23 mouse cellular contexts compared by ENCODE assay signal in the genomic region with DNA sequence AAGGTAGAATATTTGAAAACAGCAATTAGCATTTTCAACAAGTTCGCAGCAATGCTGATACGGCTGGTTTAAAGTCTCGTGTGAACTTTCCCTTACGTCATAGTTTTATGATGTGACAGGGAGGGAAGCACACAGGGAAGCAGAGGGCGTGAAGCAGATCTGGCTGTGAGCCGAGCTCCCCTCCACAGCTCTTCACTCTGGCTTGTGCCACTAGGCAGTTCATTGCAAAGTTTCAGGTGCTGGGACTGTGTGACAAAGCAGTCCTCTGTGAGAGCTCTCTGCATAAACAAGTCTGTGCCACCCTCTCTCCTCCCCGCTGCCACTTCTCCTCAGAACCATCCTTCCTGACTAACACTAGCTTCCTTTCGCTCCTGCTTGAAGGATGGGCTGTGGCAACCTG. TPM values are rescaled to one million over a fixed set of nuclear protein-coding genes. Genes with fewer than 3 reads are reported as not detected.
A peak's percentile ranks its signal among the peaks of the same experiment; 100 is the strongest.
DNase-seq lines count a peak whose midpoint lies in the region; ATAC-seq and TF ChIP-seq lines count a peak whose summit lies in the region.
"Had no signal": no experiment of that assay in that cellular context is flagged by ENCODE, and none has a peak within 500 bp of the region (broad histone marks: within the 10 kb centered on the region; RNA-seq: fewer than 3 reads in every experiment).

No protein-coding gene starts in this region.

- H3K79me2 ChIP-seq in CH12.LX (replicated peaks; ENCODE audit: control insufficient read depth, extremely low read depth, insufficient read depth, poor library complexity, severe bottlenecking), result no peaks in the 10 kb centered on the region

- H3K4me2 ChIP-seq in hindbrain, embryonic 12.5 days (replicated peaks), result no peak overlapping the region
- no peak overlapping the region for H3K4me2 ChIP-seq in hindbrain, embryonic 13.5 days
- H3K4me2 ChIP-seq in liver, embryonic 15.5 days, result no peak overlapping the region
- H3K4me2 ChIP-seq in liver, postnatal 0 days (ENCODE audit: low read depth, low read length), result no peak overlapping the region
- no peak overlapping the region for H3K4me2 ChIP-seq in CH12.LX (ENCODE audit: insufficient read depth, low read depth, poor library complexity, severe bottlenecking)
- H3K4me2 ChIP-seq in forebrain, embryonic 14.5 days (ENCODE audit: low read length), result no peak overlapping the region
- H3K4me2 ChIP-seq: heart, embryonic 13.5 days; hindbrain, embryonic 14.5 days; midbrain, embryonic 12.5 days; neural tube, embryonic 12.5 days; stomach, embryonic 15.5 days had no signal

- no peaks in the 10 kb centered on the region for H3K9me3 ChIP-seq in hindbrain, embryonic 12.5 days (replicated peaks)
- H3K9me3 ChIP-seq in hindbrain, embryonic 13.5 days, result no peaks in the 10 kb centered on the region
- H3K9me3 ChIP-seq in liver, embryonic 15.5 days (replicated peaks), result no peaks in the 10 kb centered on the region
- no peaks in the 10 kb centered on the region for H3K9me3 ChIP-seq in liver, postnatal 0 days (ENCODE audit: low read length)
- H3K9me3 ChIP-seq in CH12.LX (replicated peaks; ENCODE audit: low read length), result no peaks in the 10 kb centered on the region
- no peaks in the 10 kb centered on the region for H3K9me3 ChIP-seq in forebrain, embryonic 14.5 days (replicated peaks; ENCODE audit: control insufficient read depth, low read length)
- H3K9me3 ChIP-seq: forebrain, embryonic 10.5 days; G1E; heart, embryonic 13.5 days; midbrain, embryonic 12.5 days; neural tube, embryonic 12.5 days; stomach, embryonic 15.5 days had no signal

- no peaks in the 10 kb centered on the region for H3K27me3 ChIP-seq in hindbrain, embryonic 12.5 days
- H3K27me3 ChIP-seq in hindbrain, embryonic 13.5 days, result no peaks in the 10 kb centered on the region
- H3K27me3 ChIP-seq in liver, embryonic 15.5 days, result no peaks in the 10 kb centered on the region
- H3K27me3 ChIP-seq in liver, postnatal 0 days (ENCODE audit: insufficient read depth, low read length), result no peaks in the 10 kb centered on the region
- no peaks in the 10 kb centered on the region for H3K27me3 ChIP-seq in CH12.LX (replicated peaks)
- no peaks in the 10 kb centered on the region for H3K27me3 ChIP-seq in forebrain, embryonic 14.5 days (replicated peaks; ENCODE audit: control insufficient read depth, insufficient read depth, low read length)
- H3K27me3 ChIP-seq: heart, embryonic 13.5 days; midbrain, embryonic 12.5 days; neural tube, embryonic 12.5 days; stomach, embryonic 15.5 days had no signal

- H3K4me3 ChIP-seq in hindbrain, embryonic 12.5 days, result no peak overlapping the region
- no peak overlapping the region for H3K4me3 ChIP-seq in hindbrain, embryonic 13.5 days
- no peak overlapping the region for H3K4me3 ChIP-seq in liver, embryonic 15.5 days (replicated peaks)
- H3K4me3 ChIP-seq in liver, postnatal 0 days (ENCODE audit: low read depth, low read length), result no peak overlapping the region
- no peak overlapping the region for H3K4me3 ChIP-seq in CH12.LX (replicated peaks in 1 of 3; ENCODE audit: low read depth in 2 of 3, low read length in 2 of 3, poor library complexity in 1 of 3)
- H3K4me3 ChIP-seq in forebrain, embryonic 14.5 days (ENCODE audit: low read depth, low read length), result no peak overlapping the region
- H3K4me3 ChIP-seq: forebrain, embryonic 10.5 days; heart, embryonic 13.5 days; midbrain, embryonic 12.5 days; neural tube, embryonic 12.5 days; stomach, embryonic 15.5 days had no signal

- TF ChIP-seq EP300 in liver, postnatal 0 days (IDR thresholded peaks at IDR 0.05; ENCODE audit: low read depth), result no peak
- no peak for TF ChIP-seq EP300 in CH12.LX (IDR thresholded peaks at IDR 0.05; ENCODE audit: low read length)

- in situ Hi-C loops in CH12.LX (cut with MboI; ENCODE audit: low pct_ligation_motif_present, low pct_unique_long_range_greater_than_20kb, low sequenced_read_pairs), result no loop called here

- DNase-seq in liver, postnatal 0 days, result no peak
- peak; percentile 51 for DNase-seq in CH12.LX (ENCODE audit: extremely low read depth)
- peak; percentile 31 for DNase-seq in large intestine, adult 2 months (ENCODE audit: low read depth, low spot score)
- DNase-seq in spleen, postnatal 4 days (ENCODE audit: low spot score in 2 of 2), result no peak
- no peak for DNase-seq in forebrain, embryonic 14.5 days (ENCODE audit: low spot score)
- DNase-seq: adrenal gland, adult 2 months; cerebellum, adult 18-20 months; cerebellum, postnatal 14 days; kidney, adult 8-10 months; lung, postnatal 10 days; thymus, adult 2 months; thymus, postnatal 4 days had no signal

- no peak overlapping the region for H3K27ac ChIP-seq in hindbrain, embryonic 12.5 days
- no peak overlapping the region for H3K27ac ChIP-seq in hindbrain, embryonic 13.5 days
- peak overlapping the region; percentile 7; the same call in 1 of the 2 replicates for H3K27ac ChIP-seq in liver, embryonic 15.5 days (replicated peaks)
- no peak overlapping the region for H3K27ac ChIP-seq in liver, postnatal 0 days (ENCODE audit: low read depth)
- H3K27ac ChIP-seq in CH12.LX (ENCODE audit: insufficient read depth, low read depth), result no peak overlapping the region
- no peak overlapping the region for H3K27ac ChIP-seq in forebrain, embryonic 14.5 days (ENCODE audit: low read depth, low read length)
- H3K27ac ChIP-seq: forebrain, embryonic 10.5 days; heart, embryonic 13.5 days; hindbrain, embryonic 14.5 days; midbrain, embryonic 12.5 days; neural tube, embryonic 12.5 days; stomach, embryonic 15.5 days had no signal

- 89% methylated on average over 8 of the region's 8 CpGs for WGBS in hindbrain, embryonic 12.5 days
- WGBS in hindbrain, embryonic 13.5 days, result 91% methylated on average over 8 of the region's 8 CpGs
- 84% methylated on average over 8 of the region's 8 CpGs for WGBS in liver, embryonic 15.5 days (ENCODE audit: insufficient replicate concordance)
- 83% methylated on average over 8 of the region's 8 CpGs for WGBS in liver, postnatal 0 days (ENCODE audit: insufficient replicate concordance)
- 32% methylated on average over 8 of the region's 8 CpGs for WGBS in large intestine, adult 2 months
- WGBS in forebrain, embryonic 14.5 days, result 85% methylated on average over 8 of the region's 8 CpGs

- 0 out of 2 replicates have a peak overlapping the region, but pooled peaks have one; percentile 18 for H3K9ac ChIP-seq in hindbrain, embryonic 12.5 days
- H3K9ac ChIP-seq in hindbrain, embryonic 13.5 days, result no peak overlapping the region
- H3K9ac ChIP-seq in liver, embryonic 15.5 days, result no peak overlapping the region
- no peak overlapping the region for H3K9ac ChIP-seq in liver, postnatal 0 days (replicated peaks)
- H3K9ac ChIP-seq in CH12.LX (ENCODE audit: insufficient read depth, low read depth), result no peak overlapping the region
- H3K9ac ChIP-seq in forebrain, embryonic 14.5 days (ENCODE audit: low read length), result no peak overlapping the region
- H3K9ac ChIP-seq: heart, embryonic 13.5 days; hindbrain, embryonic 14.5 days; midbrain, embryonic 12.5 days; neural tube, embryonic 12.5 days; stomach, embryonic 15.5 days had no signal

- H3K4me1 ChIP-seq in hindbrain, embryonic 12.5 days, result peaks cover 4% of the 10 kb centered on the region
- H3K4me1 ChIP-seq in hindbrain, embryonic 13.5 days (replicated peaks), result 0 out of 2 replicates have a peak, but pooled peaks cover 4% of the 10 kb centered on the region
- peaks cover 42% of the 10 kb centered on the region for H3K4me1 ChIP-seq in liver, embryonic 15.5 days (replicated peaks)
- H3K4me1 ChIP-seq in liver, postnatal 0 days (ENCODE audit: insufficient read depth), result peaks cover 7% of the 10 kb centered on the region
- peaks cover 8 to 44% of the 10 kb centered on the region in 2 experiments for H3K4me1 ChIP-seq in CH12.LX (ENCODE audit: control insufficient read depth in 1 of 2, insufficient read depth in 2 of 2)
- no peaks in the 10 kb centered on the region for H3K4me1 ChIP-seq in forebrain, embryonic 14.5 days (ENCODE audit: control insufficient read depth, insufficient read depth, low read length)
- H3K4me1 ChIP-seq: stomach, embryonic 15.5 days had no signal

- peaks cover 11% of the 10 kb centered on the region; the same call in 1 of the 2 replicates for H3K36me3 ChIP-seq in hindbrain, embryonic 12.5 days
- H3K36me3 ChIP-seq in hindbrain, embryonic 13.5 days, result peaks cover 50% of the 10 kb centered on the region
- H3K36me3 ChIP-seq in liver, embryonic 15.5 days (replicated peaks), result peaks cover 67% of the 10 kb centered on the region
- peaks cover 51% of the 10 kb centered on the region for H3K36me3 ChIP-seq in liver, postnatal 0 days (replicated peaks; ENCODE audit: insufficient read depth, low read length)
- peaks cover 30 to 63% of the 10 kb centered on the region in 2 experiments for H3K36me3 ChIP-seq in CH12.LX (replicated peaks in 1 of 2; ENCODE audit: control insufficient read depth in 1 of 2, insufficient read depth in 1 of 2, low read length in 1 of 2)
- H3K36me3 ChIP-seq in forebrain, embryonic 14.5 days (ENCODE audit: control insufficient read depth, insufficient read depth, low read length), result peaks cover 16% of the 10 kb centered on the region

- no peak for ATAC-seq in hindbrain, embryonic 12.5 days (ENCODE audit: low FRiP score)
- ATAC-seq in hindbrain, embryonic 13.5 days (ENCODE audit: low FRiP score), result no peak
- no peak for ATAC-seq in liver, embryonic 15.5 days (ENCODE audit: insufficient read depth)
- ATAC-seq in liver, postnatal 0 days, result no peak
- ATAC-seq in forebrain, embryonic 14.5 days, result no peak
- ATAC-seq: inflammation-experienced regulatory T-cells, adult 6 months had no signal

- TF ChIP-seq CTCF in liver, postnatal 0 days (IDR thresholded peaks at IDR 0.05; ENCODE audit: low read depth), result no peak
- no peak for TF ChIP-seq CTCF in CH12.LX (conservative IDR thresholded peaks at IDR 0.05 in 1 of 2, IDR thresholded peaks at IDR 0.05 in 1 of 2; ENCODE audit: low read depth in 2 of 2, low read length in 2 of 2)

- TF ChIP-seq POLR2A in CH12.LX (IDR thresholded peaks at IDR 0.05; ENCODE audit: low read depth, low read length), result no peak

- dilution Hi-C loops in CH12.LX (cut with MboI; ENCODE audit: extremely low pct_ligation_motif_present, extremely low pct_unique_long_range_greater_than_20kb, low sequenced_read_pairs), result no loop called here

- no peak for TF ChIP-seq RAD21 in CH12.LX (IDR thresholded peaks at IDR 0.05; ENCODE audit: low read depth, low read length)

TF ChIP-seq in CH12.LX, 34 proteins besides CTCF, POLR2A, EP300 and RAD21 (continues in another document):
- no peak for TF ChIP-seq TBP (conservative IDR thresholded peaks at IDR 0.05; ENCODE audit: low read depth, low read length)

RNA-seq across cellular contexts. Expression of a gene that starts 31.9 kb away (rescaled TPM):
- polyA plus RNA-seq in hindbrain, embryonic 12.5 days (2016; fragmentation: Nextera tagmentation; extraction: Ambion mirVana), result 115 and 123 TPM in 2 replicates
- 109 and 113 TPM in 2 replicates for polyA plus RNA-seq in hindbrain, embryonic 13.5 days (2015; fragmentation: Nextera tagmentation; extraction: Ambion mirVana)
- 79.7 and 86.7 TPM in 2 replicates for polyA plus RNA-seq in liver, embryonic 15.5 days (2015; fragmentation: Nextera tagmentation; extraction: Ambion mirVana)
- polyA plus RNA-seq in liver, postnatal 0 days (2015; fragmentation: Nextera tagmentation; extraction: Ambion mirVana), result 84.8 and 91.2 TPM in 2 replicates
- total RNA-seq in CH12.LX (2012; rRNA removed), result 52.0 and 58.4 TPM in 2 replicates
- total RNA-seq in CH12.LX (2014; rRNA removed), result 112 and 115 TPM in 2 replicates
- 171 and 189 TPM in 2 replicates for polyA plus RNA-seq in CH12.LX (2012; ENCODE audit: insufficient read length, low read depth)
- polyA plus RNA-seq in large intestine, adult 2 months (2012; rRNA removed), result 18.7 and 19.1 TPM in 2 replicates
- 84.7 and 99.5 TPM in 2 replicates for polyA plus RNA-seq in forebrain, embryonic 14.5 days (2014; fragmentation: Nextera tagmentation; extraction: Ambion mirVana)

Comparison
In these comparisons a context has a peak if more than half of its experiments do, and no peak if none do; other contexts are left out.
1. DNase-seq: peak in CH12.LX (single experiment) and large intestine, adult 2 months (single experiment); none in liver, postnatal 0 days (single experiment), spleen, postnatal 4 days (0 of 2) and forebrain, embryonic 14.5 days (single experiment).